Mouse (Mus musculus): ENCODE measurements around the gene Nck2.

Gene Nck2

DNA sequence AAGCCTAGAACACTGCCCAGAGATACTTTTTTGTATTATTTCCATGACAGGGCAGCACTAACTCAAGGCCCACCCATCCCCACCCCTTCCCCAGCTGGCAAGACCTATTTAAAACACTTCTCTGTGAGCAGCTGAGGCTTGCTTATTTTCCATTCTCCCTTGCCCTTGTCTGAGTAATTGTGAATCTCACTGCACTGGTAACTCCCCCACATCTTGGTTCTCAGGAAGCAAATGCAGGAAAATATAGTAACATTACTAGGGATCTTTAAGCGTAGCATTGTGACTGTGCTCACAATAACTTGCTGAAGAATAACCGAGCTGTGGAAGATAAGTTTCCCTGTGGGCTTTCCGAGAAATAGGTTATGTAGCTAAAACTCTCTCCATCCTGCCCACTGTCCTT, 24.6 kb downstream of the Nck2 start:
- DNase-seq (ENCODE audit: low read depth, low spot score): no peak

DNA sequence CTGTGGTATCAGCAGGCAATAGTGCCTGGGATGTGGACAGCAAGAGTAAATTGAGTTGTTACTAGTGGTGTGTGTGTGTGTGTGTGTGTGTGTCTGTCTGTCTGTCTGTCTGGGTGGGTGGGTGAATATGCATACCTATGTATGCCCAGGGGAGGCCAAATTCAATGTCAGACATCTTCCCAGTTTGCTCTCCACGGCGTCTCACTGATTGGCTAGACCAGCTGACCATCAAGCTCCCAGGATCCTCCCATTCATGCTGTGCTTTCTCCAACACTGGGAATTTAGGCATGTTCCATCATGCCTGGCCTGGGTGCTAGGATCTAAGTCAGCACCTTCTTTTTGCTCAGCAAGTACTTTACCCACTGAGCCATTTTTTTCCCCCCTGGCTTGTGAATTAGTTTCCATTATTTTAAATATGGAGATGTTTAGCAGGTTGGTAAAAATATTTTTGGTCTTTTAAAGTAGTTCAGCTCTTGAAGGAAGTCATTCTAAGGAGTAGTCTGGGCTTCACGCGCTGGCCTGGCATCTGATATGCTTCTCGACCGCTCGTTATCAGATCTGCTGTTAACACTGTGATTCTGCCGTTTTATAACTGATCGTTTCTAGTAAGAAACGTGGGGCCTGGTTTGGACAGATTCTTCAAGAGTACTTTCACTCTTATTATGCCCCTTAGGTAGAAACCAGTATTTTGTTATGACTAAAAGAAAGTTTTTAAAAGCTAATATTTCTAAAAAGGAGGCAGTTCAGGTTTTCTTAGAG, 26.2 kb downstream of the Nck2 start:
- no peak for DNase-seq (ENCODE audit: low read depth, low spot score)

DNA sequence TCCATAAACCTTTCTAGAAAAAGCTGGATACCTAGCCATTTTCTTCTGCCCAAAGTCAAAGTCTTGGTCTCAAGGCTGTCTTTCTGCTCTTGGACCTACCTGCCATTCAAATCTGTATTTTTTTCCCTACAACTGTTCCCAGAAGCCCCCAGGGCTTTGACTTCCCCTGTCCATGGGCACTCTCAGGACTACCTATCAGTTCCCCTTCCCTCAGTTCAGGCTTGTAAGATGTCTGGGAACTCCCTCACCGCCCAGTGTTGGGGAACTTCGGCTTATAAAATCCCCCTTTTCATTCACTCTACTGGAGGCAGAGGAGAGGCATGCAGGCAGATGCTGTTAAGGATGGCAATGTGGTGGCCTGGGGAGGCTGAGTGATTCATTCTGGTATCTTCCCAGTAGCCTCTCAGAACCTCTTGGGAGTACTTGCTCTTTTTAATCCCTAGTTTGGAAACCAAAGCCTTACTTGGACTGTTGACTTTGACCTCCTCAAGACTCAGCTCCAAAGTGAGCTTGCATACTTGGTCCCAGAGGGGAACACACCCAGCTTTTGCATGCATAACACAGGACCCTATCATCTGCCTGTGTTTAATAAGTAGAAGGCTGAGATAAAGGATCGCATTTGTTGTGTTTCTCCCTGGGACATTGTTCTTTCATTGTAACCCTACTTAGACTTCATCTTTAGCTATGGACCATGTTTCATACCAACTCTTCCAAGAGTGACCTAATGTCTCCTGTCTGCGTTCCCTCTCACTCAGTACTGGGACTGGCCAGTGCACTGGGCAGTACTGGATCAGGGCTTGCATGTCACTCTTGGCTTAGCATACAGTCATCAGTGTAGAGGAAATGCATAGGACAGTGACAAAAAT, 27.0 kb downstream of the Nck2 start:
- DNase-seq (ENCODE audit: low read depth, low spot score): peak; percentile 59

DNA sequence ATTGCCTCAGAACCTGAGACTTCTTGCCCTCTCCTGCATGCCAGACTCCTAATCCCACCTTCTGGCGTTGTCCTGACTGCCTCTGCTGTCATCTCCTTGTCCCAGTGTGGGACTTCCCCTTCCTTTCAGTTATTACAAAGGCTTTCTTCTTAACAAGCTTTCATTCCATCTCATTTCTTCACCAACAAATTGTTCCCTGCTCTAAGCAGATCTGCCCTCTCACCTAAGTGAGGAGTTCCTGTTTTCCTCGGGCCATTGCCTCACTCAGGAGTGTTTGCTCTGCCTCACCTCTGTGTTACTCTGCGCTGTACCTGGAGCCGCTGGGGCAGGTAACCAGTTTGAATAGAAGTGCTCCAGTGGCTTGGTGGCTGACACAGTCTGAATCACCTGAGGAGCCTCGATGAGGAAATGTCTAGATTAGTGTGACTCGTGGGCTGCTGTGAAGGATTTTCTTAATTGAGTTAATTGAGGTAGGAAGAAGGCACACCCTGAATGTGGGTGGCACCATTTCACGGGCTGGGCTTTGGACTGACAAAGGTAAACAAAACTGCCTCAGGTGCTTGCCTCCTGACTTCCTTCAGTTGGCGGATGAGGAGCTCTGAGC, 27.8 kb downstream of the Nck2 start:
- DNase-seq (ENCODE audit: low read depth, low spot score): no peak

DNA sequence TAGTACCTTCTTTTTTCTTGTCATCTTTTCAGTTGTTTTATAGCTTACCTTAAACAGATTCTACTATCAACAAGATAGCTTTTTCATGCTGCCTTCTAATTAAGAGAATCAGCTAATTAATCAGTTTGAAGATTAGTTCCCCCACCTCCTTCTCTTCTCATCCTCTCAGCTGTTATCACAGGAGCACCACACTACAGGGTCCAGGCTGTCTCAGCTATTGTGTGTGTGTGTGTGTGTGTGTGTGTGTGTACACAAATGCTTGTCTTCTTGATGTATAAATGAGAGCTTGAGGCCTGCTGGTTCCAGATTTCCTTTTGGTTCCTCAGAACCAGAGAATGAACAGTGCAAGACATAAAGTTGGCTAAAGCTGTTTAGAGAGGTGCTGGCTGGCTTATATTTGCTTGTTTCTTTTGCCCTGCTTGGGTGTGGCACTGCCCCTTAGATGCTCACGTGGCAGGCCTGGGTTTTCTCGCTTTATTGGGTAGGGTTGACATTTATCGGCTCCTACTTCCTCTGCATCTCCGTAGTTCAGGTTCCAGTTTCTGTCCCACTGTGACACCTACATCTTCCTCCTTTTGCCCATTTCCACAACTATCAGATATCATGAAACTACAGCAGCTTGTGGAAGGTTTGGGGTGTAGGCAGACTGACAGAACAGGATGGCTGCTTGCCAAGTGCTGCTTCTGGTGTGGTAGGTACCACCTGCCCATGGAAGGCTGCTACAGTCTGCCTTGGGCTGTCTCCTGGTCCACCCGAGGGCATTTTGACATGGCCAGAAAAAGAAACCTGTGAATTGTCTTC, 29.6 kb downstream of the Nck2 start:
- peak; percentile 31 for DNase-seq (ENCODE audit: low read depth, low spot score)

DNA sequence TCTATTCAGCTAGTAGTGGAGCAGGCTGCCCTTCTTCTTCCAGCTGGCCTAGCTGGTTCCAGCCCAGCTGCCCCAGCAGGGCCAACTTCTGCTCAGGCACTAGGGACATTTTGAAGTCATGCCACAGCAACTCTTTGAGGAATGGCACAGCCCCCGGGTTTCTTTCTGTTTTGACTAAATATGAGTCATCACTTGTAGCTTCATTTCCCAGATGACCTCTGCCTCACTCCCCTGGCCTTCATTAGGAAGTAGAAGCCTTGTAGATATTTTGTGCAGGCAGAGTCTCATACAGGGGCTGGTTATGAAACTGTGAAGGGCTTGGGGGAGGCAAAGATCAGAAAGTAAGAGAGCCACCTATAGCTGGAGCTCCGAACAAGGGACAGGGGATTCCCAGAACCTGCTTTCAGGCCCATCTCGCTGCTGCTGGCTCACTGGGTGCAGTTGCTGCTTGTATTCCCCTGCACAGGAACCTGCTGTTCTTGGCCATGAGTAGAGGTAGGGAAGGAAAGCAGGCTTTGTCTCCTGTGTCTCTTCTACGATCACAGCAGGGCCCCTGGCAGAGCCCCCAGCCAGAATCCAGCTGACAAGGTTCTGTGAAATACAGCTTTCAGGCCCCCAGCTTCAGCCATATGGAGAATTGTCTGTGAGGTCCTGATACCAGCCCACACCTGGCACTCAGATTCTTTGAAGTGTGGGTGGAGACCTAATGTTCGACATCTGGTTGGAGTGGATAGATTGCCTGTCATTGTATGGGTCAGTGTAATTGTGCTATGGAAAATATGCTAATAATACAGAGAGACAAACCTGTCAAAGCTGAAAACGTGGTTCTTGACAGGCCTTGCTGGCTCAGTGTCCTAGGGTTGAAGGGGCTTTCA, 30.4 kb downstream of the Nck2 start:
- DNase-seq (ENCODE audit: low read depth, low spot score): peak; percentile 89

DNA sequence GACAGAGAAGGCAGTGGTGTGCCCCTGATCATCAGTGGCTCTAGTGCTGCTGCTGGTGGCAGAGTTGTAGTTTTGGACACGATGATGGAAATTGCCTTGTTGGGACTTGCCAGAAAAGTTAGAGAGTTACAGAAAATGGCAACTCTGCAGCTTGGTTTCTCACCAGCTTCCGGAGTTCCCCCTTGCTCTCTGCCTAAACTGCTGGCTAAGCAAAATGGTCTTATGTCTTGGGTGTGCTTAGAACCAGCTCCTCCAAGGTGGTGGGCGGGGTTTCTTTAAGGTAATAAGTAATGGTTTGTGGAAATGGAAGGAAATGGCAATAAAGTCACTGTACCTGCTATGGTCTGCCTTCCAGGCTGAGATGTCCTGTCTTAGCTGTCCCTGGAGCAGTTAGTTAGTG, 33.6 kb downstream of the Nck2 start:
- no peak for DNase-seq (ENCODE audit: low read depth, low spot score)

DNA sequence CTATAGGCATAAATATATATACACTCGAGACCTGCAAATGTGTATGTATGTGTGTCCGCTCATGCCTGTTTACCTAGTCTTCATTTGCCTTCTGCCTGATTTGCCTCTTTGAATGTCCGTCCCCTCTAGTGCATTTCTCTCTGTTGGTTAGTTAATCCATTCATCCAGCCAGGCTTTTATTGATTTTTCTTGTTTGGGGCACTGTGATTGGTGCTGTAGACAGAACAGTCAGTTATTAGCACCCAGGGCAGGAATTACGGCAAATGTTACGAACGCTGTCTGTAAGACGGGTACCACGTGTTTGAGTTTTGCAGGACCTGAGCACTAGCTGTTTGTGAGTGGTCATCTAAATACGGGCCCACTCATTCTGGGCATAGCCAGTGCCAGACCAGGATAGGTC, 40.8 kb downstream of the Nck2 start:
- DNase-seq (ENCODE audit: low read depth, low spot score): no peak

DNA sequence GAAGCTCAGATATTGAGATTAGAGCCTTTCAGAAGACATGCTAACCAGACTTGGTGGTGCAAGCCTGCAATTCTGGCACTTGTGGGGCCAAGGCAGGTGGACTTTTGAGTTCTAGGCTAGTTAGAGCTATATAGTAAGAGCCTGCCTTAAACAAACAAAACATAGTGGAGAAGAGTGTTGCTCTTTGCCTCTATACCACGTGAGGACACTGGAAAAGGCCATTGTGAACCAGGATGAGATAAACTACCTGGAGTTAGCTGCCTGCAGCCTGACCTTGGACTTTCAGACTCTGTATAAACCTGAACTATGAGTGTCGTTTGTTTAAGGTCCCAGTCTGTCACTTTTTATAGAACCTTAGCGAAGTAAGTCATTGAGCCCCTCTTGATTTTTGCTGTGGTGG, 42.1 kb downstream of the Nck2 start:
- DNase-seq (ENCODE audit: low read depth, low spot score): no peak

DNA sequence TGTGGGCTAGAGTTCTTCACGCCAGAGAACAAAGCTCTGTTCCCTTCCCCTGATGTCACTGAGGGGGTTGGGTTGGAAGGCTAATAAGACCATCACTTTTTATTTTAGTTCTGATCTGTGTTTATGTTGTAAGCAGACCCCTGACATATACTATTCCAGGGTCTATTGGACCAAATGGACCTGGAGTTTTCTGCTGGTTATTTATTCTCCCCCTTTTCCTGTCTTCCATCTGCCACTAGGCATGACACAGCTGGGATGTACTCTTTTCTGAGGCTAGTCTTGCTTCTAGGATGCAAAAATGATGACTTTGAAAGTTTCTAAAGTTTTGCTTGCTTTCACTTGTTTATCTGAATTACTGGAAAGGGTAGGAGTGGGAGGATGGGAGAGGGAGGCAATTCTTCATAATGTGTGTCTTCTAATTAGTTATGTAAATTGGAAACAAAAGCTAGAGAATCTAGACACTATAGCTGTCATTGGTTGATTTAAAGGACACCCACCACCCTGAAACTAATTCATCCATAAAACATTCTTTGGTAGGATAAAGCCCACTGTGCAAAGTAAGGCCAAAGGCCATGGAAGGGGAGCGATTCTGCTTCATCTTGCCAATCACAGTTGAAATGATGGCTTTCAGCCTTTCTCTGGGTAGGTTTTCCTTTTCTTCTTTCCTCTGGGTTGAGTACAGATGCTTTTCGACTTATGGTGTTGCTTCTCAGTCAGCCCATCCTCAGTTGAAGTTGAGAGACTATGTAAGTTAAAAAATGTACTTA, 42.8 kb downstream of the Nck2 start:
- no peak for DNase-seq (ENCODE audit: low read depth, low spot score)

DNA sequence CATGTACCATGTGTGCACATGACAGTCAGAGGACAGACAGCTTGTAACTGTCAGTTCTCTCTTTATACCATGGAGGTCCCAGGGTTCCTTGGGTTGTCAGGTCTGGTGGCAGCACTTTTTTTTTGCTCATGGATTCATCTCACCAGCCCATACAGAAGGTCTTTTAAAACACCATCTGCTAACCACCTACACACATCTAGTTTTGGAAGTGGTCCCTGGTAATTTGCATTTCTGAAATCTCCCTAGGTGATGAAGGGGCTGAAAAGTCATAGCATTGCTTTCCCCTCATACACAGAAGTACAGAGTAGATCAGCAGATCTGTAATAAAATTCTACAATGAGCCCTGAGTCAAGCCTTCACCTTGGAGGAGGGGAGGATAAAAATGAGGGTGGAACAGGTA, 44.9 kb downstream of the Nck2 start:
- DNase-seq (ENCODE audit: low read depth, low spot score): no peak

DNA sequence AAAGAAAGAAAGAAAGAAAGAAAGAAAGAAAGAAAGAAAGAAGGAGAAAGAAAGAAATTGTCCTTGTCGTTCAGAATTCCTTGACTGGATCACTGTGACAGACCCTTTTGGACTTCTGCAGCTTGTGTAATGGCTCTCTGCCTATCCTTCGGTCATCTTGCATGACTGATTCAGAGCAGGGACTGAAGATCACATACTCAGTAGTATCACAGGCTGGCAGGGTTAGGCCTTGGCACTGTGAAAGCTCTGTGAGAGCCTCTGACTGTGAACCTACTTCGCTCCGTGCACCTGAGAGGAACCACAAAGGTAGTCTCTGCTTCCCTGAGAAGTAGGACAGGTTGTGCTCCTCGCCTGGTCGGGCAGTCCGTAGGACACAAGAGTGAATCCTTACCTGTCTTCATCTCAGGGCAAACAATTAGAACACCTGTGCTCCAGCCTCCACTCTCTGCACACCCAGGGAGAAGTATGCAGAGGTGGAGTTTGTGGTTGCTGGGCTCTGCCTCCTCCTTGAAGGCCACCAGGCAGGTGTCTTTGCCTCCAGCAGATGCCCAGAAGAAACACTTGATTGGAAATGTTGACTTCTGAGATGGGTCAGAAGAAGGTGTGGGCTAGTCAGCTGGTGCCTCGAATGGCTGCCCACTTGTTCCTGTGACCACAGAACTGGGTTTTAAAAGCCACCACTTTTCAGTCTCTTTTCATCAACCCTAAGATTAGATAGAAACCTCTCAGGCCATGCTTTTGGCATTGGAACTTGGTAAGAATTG, 47.3 kb downstream of the Nck2 start:
- no peak for DNase-seq (ENCODE audit: low read depth, low spot score)

DNA sequence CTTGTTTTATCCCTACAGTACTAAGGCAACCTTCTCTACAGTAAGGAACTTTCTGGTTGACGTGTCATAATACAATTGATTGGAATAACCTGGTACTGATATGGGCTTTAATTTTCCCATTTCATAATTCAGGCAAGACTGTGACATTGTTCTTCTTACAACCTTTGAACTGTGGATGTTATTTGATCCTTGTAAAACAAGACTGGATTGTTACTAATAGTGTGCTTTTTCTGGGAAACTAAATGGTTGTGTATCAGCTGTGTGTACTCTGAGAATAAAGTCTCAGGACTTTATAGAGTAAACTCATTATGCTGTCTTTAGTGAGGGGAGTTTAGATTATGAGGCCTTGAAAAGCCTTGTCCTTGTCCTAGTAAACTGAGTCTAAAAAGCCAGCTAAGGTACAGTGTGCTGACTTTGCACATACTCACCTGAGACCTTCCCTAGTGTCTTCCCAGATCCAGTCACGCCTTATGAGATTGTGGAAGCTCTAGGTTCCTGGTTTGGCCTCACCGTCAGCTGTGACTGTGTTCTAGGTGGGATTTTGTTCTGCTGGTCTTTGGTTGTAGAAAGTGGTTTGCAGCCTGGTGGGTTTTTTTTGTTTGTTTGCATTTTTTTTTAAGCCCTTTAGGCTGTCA, 48.5 kb downstream of the Nck2 start:
- no peak for DNase-seq (ENCODE audit: low read depth, low spot score)

DNA sequence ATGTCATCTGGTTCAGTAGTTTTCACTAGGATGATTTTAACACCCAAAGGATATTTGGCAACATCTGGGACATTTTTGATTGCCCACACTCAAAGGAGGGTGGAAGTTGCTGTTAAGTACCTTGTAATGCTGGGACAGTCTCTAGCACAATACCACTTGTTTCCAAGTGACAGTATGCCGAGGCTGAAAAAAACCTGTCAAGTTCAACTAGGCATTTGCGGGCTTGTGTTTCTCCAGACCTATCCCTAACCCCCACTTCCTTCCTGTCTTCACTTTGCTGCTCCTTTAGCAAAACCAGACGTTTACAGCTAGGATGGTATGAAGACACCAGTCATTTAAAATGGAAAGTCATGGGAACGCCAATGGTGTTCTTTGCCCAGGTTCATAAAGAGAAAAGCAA, 51.7 kb downstream of the Nck2 start:
- no peak for DNase-seq (ENCODE audit: low read depth, low spot score)

DNA sequence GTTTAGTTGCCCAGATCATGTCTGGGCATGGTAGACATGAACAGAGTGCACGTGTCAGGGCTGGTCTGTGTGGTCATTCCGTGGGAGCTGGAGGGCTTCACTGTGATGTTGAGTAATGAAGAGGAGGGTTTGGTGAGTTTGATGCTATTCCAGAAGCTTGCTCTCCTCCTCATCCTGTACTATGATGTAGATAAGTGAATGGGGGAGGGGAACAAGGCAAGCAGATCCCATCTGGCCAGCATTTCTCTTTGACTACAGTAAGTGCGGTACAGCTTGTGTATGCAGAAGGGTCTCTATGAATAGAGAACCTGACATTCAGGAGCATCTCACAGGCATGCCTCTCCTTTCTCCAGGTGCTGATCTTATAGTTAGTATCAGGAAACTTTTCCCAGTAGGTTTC, 52.6 kb downstream of the Nck2 start:
- no peak for DNase-seq (ENCODE audit: low read depth, low spot score)

DNA sequence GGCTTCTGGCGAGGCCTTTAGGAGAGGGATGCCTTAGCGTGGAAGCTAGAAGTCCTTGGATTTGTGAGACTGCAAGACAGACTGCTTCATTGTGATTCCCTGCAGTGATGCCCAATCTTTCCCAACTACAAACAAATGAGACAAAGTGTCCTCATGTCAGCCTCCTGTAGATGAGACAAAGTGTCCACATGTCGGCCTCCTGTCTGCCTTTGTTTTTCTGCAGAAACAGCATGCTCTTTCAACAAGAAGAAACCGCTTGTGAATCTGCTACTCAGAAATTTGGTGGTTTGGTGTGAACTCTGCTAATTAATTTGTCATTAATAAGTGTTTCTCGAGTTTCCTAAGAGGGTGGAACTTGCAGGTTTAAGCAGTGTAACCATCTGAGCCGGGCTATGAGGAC, 53.6 kb downstream of the Nck2 start:
- DNase-seq (ENCODE audit: low read depth, low spot score): no peak

DNA sequence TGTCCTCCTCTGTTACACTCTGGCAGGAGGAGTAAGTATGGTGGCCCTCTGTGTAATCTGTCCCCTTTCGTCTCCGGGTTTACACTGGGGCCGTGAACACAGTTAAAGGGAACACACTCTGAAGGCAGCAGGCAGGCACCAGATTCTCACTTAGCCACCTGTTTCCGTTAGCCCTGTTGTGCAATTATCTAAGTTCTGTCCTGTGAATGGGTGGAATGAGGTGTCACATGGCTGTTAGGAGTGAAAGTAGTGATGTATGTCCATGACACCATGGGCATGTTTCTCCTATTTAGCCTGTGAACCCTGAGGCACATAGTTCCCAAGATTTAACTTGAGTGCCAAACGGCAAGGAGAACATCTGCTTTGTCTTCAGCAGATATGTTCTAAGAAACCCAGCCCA, 55.7 kb downstream of the Nck2 start:
- no peak for DNase-seq (ENCODE audit: low read depth, low spot score)

DNA sequence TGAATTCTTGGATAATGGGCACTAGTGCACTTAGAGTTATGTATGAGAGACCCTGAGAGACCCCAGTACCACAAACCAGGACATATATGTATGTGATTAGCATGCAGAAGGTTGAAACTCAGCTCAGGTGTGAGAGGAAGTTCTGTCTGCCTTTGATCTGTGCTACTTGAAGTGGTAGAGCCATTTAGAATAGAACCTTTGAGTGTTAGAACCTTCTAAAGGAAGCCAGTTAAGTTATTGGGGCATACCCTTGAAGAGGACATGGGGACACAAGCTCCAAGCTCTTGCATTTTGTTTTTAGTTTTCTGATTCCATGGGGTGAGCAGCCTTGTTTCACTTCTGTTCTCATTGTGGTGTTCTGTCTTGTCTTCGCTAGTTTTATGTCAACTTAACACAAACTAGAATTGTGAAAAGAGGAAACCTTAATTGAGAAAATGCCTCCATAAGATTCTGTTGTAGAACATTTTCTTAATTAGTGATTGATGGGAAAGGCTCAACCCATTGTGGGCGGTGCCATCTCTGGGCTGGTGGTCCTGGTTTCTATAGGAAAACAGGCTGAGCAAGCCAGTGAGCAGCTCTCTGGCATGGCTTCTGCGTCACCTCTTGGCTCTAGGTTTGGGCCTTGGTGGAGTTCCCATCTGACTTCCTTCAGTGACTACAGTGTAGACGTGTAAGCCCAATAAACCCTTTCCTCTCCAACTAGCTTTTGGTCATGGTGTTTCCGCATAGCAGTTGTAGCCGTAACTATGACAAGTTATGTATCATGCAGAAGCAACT, 57.0 kb downstream of the Nck2 start:
- DNase-seq (ENCODE audit: low read depth, low spot score): no peak
